Mouse (Mus musculus): ENCODE measurements around the gene Rapgef5. TPM values are rescaled to one million over a fixed set of nuclear protein-coding genes. Genes with fewer than 3 reads are reported as not detected.

Gene Rapgef5
- total and polyA plus RNA-seq, 3 experiments: 4.2 to 6.8 (median 4.8) TPM

DNA sequence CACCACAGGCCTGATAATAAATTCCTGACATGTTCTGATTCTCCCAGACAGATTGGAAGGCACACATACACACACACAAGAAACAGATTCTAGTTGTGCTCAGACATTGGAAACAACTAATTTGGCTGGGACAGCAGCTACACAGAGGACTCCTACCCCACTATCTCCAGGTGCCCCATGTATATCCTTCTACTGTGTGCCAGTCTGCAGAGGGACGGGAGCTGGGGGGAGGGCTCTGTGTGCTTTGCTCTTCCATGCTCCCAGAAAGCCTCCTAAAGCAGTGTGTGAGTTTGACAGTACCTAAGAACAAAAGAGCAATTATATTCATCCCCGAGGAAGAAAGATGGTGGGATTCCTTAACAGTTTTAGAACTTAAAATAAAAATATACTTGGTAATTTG, 187.1 kb downstream of the Rapgef5 start:
- no peak overlapping the region for H3K4me2 ChIP-seq (ENCODE audit: insufficient read depth, low read depth, poor library complexity, severe bottlenecking)
- no peaks in the 10 kb centered on the region for H3K36me3 ChIP-seq (replicated peaks in 1 of 2; ENCODE audit: control insufficient read depth in 1 of 2, insufficient read depth in 1 of 2, low read length in 1 of 2)
- H3K9me3 ChIP-seq (replicated peaks; ENCODE audit: low read length): no peaks in the 10 kb centered on the region
- H3K9ac ChIP-seq (ENCODE audit: insufficient read depth, low read depth): no peak overlapping the region
- H3K4me1 ChIP-seq (ENCODE audit: control insufficient read depth in 1 of 2, insufficient read depth in 2 of 2): peaks cover 0 to 7% of the 10 kb centered on the region in 2 experiments; a peak in 1 of 4 replicates
- no peak overlapping the region for H3K27ac ChIP-seq (ENCODE audit: insufficient read depth, low read depth)
- H3K4me3 ChIP-seq (replicated peaks in 1 of 3; ENCODE audit: low read depth in 2 of 3, low read length in 2 of 3, poor library complexity in 1 of 3): no peak overlapping the region
- in situ Hi-C loops (cut with MboI; ENCODE audit: low pct_ligation_motif_present, low pct_unique_long_range_greater_than_20kb, low sequenced_read_pairs): no loop called here
- no peak for TF ChIP-seq E2F4 (IDR thresholded peaks at IDR 0.05; ENCODE audit: insufficient replicate concordance, low read depth, low read length)
- H3K79me2 ChIP-seq (replicated peaks; ENCODE audit: control insufficient read depth, extremely low read depth, insufficient read depth, poor library complexity, severe bottlenecking): no peaks in the 10 kb centered on the region
- DNase-seq (ENCODE audit: extremely low read depth): no peak
- dilution Hi-C loops (cut with MboI; ENCODE audit: extremely low pct_ligation_motif_present, extremely low pct_unique_long_range_greater_than_20kb, low sequenced_read_pairs): no loop called here
- no peaks in the 10 kb centered on the region for H3K27me3 ChIP-seq (replicated peaks)

- H3K79me2 ChIP-seq (replicated peaks; ENCODE audit: control insufficient read depth, extremely low read depth, insufficient read depth, poor library complexity, severe bottlenecking): no peaks in the 10 kb centered on the region
- no peaks in the 10 kb centered on the region for H3K36me3 ChIP-seq (replicated peaks in 1 of 2; ENCODE audit: control insufficient read depth in 1 of 2, insufficient read depth in 1 of 2, low read length in 1 of 2)
- peaks cover 0 to 8% of the 10 kb centered on the region in 2 experiments; a peak in 2 of 4 replicates for H3K4me1 ChIP-seq (ENCODE audit: control insufficient read depth in 1 of 2, insufficient read depth in 2 of 2)
- H3K9me3 ChIP-seq (replicated peaks; ENCODE audit: low read length): no peaks in the 10 kb centered on the region
- no peaks in the 10 kb centered on the region for H3K27me3 ChIP-seq (replicated peaks)
- H3K4me2 ChIP-seq (ENCODE audit: insufficient read depth, low read depth, poor library complexity, severe bottlenecking): no peak overlapping the region
- H3K9ac ChIP-seq (ENCODE audit: insufficient read depth, low read depth): no peak overlapping the region
- TF ChIP-seq MYC (IDR thresholded peaks at IDR 0.05; ENCODE audit: low read depth, low read length) (no peak), SMC3 (IDR thresholded peaks at IDR 0.05; ENCODE audit: low read depth, low read length) (no peak), ETS1 (conservative IDR thresholded peaks at IDR 0.05; ENCODE audit: low read depth, low read length) (no peak), CTCF (conservative IDR thresholded peaks at IDR 0.05 in 1 of 2, IDR thresholded peaks at IDR 0.05 in 1 of 2; ENCODE audit: low read depth in 2 of 2, low read length in 2 of 2) (no peak), RCOR1 (conservative IDR thresholded peaks at IDR 0.05; ENCODE audit: low read depth, low read length) (no peak), PAX5 (IDR thresholded peaks at IDR 0.05; ENCODE audit: low read length) (no peak), CHD2 (IDR thresholded peaks at IDR 0.05; ENCODE audit: low read length) (no peak), E2F4 (IDR thresholded peaks at IDR 0.05; ENCODE audit: insufficient replicate concordance, low read depth, low read length) (no peak), NRF1 (IDR thresholded peaks at IDR 0.05; ENCODE audit: low read depth, low read length) (no peak), EP300 (IDR thresholded peaks at IDR 0.05; ENCODE audit: low read length) (no peak), USF2 (conservative IDR thresholded peaks at IDR 0.05; ENCODE audit: low read depth, low read length) (no peak), JUN (IDR thresholded peaks at IDR 0.05; ENCODE audit: insufficient read depth, low read depth, low read length) (no peak)
- dilution Hi-C loops (cut with MboI; ENCODE audit: extremely low pct_ligation_motif_present, extremely low pct_unique_long_range_greater_than_20kb, low sequenced_read_pairs): no loop called here
- in situ Hi-C loops (cut with MboI; ENCODE audit: low pct_ligation_motif_present, low pct_unique_long_range_greater_than_20kb, low sequenced_read_pairs): no loop called here
- no peak overlapping the region for H3K4me3 ChIP-seq (replicated peaks in 1 of 3; ENCODE audit: low read depth in 2 of 3, low read length in 2 of 3, poor library complexity in 1 of 3)
- no peak for DNase-seq (ENCODE audit: extremely low read depth)
- no peak overlapping the region for H3K27ac ChIP-seq (ENCODE audit: insufficient read depth, low read depth)
Observed at GRCm38 (mm10) chr12:117705308-117705707, 189.0 kb downstream of the Rapgef5 start.

DNA sequence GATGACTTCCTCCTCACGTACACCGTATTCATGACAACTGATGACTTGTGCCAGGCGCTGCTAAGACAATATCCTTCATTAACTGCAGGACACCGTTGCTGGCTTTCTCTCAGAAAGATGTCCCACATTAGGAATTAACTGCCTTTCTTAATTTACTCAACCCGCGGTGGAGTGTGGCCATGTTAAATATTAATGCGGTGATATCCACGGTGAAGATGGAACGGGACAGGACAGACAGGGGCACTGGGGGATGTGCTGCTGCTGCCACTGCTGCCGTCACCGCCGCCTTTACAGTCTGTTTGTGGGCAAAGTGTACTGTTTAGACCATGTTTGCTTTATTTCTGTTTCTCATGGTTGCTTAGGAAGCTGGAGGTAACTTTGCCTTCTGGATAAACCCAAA, 193.0 kb downstream of the Rapgef5 start:
- dilution Hi-C loops (cut with MboI; ENCODE audit: extremely low pct_ligation_motif_present, extremely low pct_unique_long_range_greater_than_20kb, low sequenced_read_pairs): no loop called here
- H3K27me3 ChIP-seq (replicated peaks): no peaks in the 10 kb centered on the region
- in situ Hi-C loops (cut with MboI; ENCODE audit: low pct_ligation_motif_present, low pct_unique_long_range_greater_than_20kb, low sequenced_read_pairs): no loop called here

More for the DNA sequence above, 193.0 kb downstream of the Rapgef5 start:
- no peak overlapping the region for H3K4me3 ChIP-seq (replicated peaks in 1 of 3; ENCODE audit: low read depth in 2 of 3, low read length in 2 of 3, poor library complexity in 1 of 3)
- H3K79me2 ChIP-seq (replicated peaks; ENCODE audit: control insufficient read depth, extremely low read depth, insufficient read depth, poor library complexity, severe bottlenecking): no peaks in the 10 kb centered on the region
- H3K27ac ChIP-seq (ENCODE audit: insufficient read depth, low read depth): no peak overlapping the region
- no peaks in the 10 kb centered on the region for H3K9me3 ChIP-seq (replicated peaks; ENCODE audit: low read length)
- TF ChIP-seq USF1 (IDR thresholded peaks at IDR 0.05; ENCODE audit: low read depth, low read length): no peak
- no peak for TF ChIP-seq MAZ (IDR thresholded peaks at IDR 0.05; ENCODE audit: low read depth, low read length)
- no peak for TF ChIP-seq RAD21 (IDR thresholded peaks at IDR 0.05; ENCODE audit: low read depth, low read length)
- TF ChIP-seq JUND (conservative IDR thresholded peaks at IDR 0.05; ENCODE audit: low read depth, low read length): no peak
- no peak for TF ChIP-seq KAT2A (IDR thresholded peaks at IDR 0.05; ENCODE audit: insufficient replicate concordance, low read length)
- no peak for TF ChIP-seq ETS1 (conservative IDR thresholded peaks at IDR 0.05; ENCODE audit: low read depth, low read length)
- no peak for TF ChIP-seq MAFK (IDR thresholded peaks at IDR 0.05; ENCODE audit: insufficient replicate concordance, low read length)
- TF ChIP-seq UBTF (IDR thresholded peaks at IDR 0.05; ENCODE audit: low read depth, low read length): no peak
- no peak for TF ChIP-seq PAX5 (IDR thresholded peaks at IDR 0.05; ENCODE audit: low read length)
- TF ChIP-seq MAX (IDR thresholded peaks at IDR 0.05; ENCODE audit: low read length): no peak
- no peak for TF ChIP-seq CHD2 (IDR thresholded peaks at IDR 0.05; ENCODE audit: low read length)
- no peak for TF ChIP-seq CHD1 (IDR thresholded peaks at IDR 0.05; ENCODE audit: low read depth, low read length)
- no peak for TF ChIP-seq E2F4 (IDR thresholded peaks at IDR 0.05; ENCODE audit: insufficient replicate concordance, low read depth, low read length)
- no peak for TF ChIP-seq ZNF384 (IDR thresholded peaks at IDR 0.05; ENCODE audit: low read depth, low read length)
- TF ChIP-seq MXI1 (IDR thresholded peaks at IDR 0.05; ENCODE audit: low read depth, low read length): no peak
- TF ChIP-seq TBP (conservative IDR thresholded peaks at IDR 0.05; ENCODE audit: low read depth, low read length): no peak
- no peak for TF ChIP-seq RCOR1 (conservative IDR thresholded peaks at IDR 0.05; ENCODE audit: low read depth, low read length)
- TF ChIP-seq ELF1 (IDR thresholded peaks at IDR 0.05; ENCODE audit: low read depth, low read length): no peak
- TF ChIP-seq USF2 (conservative IDR thresholded peaks at IDR 0.05; ENCODE audit: low read depth, low read length): no peak
- TF ChIP-seq ZMIZ1 (IDR thresholded peaks at IDR 0.05; ENCODE audit: low read depth, low read length): no peak
- H3K4me2 ChIP-seq (ENCODE audit: insufficient read depth, low read depth, poor library complexity, severe bottlenecking): no peak overlapping the region
- no peak for DNase-seq (ENCODE audit: extremely low read depth)
- no peak overlapping the region for H3K9ac ChIP-seq (ENCODE audit: insufficient read depth, low read depth)
- H3K36me3 ChIP-seq (replicated peaks in 1 of 2; ENCODE audit: control insufficient read depth in 1 of 2, insufficient read depth in 1 of 2, low read length in 1 of 2): peaks cover 0 to 2% of the 10 kb centered on the region in 2 experiments
- H3K4me1 ChIP-seq (ENCODE audit: control insufficient read depth in 1 of 2, insufficient read depth in 2 of 2): peaks cover 0 to 8% of the 10 kb centered on the region in 2 experiments; a peak in 2 of 4 replicates

Data from CH12.LX (cell line).